Mouse (Mus musculus) limb, embryonic 13.5 days (tissue): ENCODE results near the gene Pagr1a. TPM values are rescaled to one million over a fixed set of nuclear protein-coding genes. Genes with fewer than 3 reads are reported as not detected.
A peak's percentile ranks its signal among the peaks of the same experiment; 100 is the strongest.

ENCODE experiments used
- ATAC-seq: fragments of 200-750 bp; cut with Nextera tagmentation; 2 replicates; pipeline ENCODE4 v1.8.0; 2017; ENCODE audit warnings: low read depth, moderate number of reproducible peaks, moderate TSS enrichment; ENCODE audit not compliant: low FRiP score
- H3K27ac ChIP-seq: fragments of 300-500 bp; sonication (generic); 2 replicates; pipeline ENCODE4 v1.5.1; 2015; ENCODE audit warnings: inconsistent platforms, mild to moderate bottlenecking, moderate library complexity
- H3K27me3 ChIP-seq: fragments of 300-500 bp; sonication (generic); 2 replicates; pipeline ENCODE4 v1.6.1; 2015; ENCODE audit warnings: mild to moderate bottlenecking, inconsistent platforms
- H3K36me3 ChIP-seq: fragments of 300-500 bp; sonication (generic); 2 replicates; pipeline ENCODE4 v1.6.1; 2015; ENCODE audit warnings: inconsistent platforms, mild to moderate bottlenecking, moderate library complexity
- H3K4me1 ChIP-seq: fragments of 300-500 bp; sonication (generic); 2 replicates; pipeline ENCODE4 v1.6.1; 2015; ENCODE audit warnings: inconsistent platforms
- H3K4me2 ChIP-seq: fragments of 300-500 bp; sonication (generic); replicated peaks from 2 replicates; pipeline ENCODE4 v1.6.1; 2015; ENCODE audit warnings: inconsistent platforms, mild to moderate bottlenecking, moderate library complexity
- H3K4me3 ChIP-seq: fragments of 300-500 bp; sonication (generic); 2 replicates; pipeline ENCODE4 v1.5.1; 2015; ENCODE audit warnings: moderate library complexity, mild to moderate bottlenecking, inconsistent platforms
- H3K9ac ChIP-seq: fragments of 300-500 bp; sonication (generic); 2 replicates; pipeline ENCODE4 v1.6.1; 2015; ENCODE audit warnings: mild to moderate bottlenecking, inconsistent platforms
- H3K9me3 ChIP-seq: fragments of 300-500 bp; sonication (generic); 2 replicates; pipeline ENCODE4 v1.6.1; 2016; ENCODE audit warnings: inconsistent platforms
- WGBS: fragments of 180-500 bp; shearing (Covaris S2); methylation state at CpG from one replicate; pipeline ENCODE4 v1.1.7; 2015; 5-methylcytosine and 5-hydroxymethylcytosine counted together
- microRNA-seq: library from miRNA; unstranded; fragments of <30 nt; microRNA quantifications from one replicate; pipeline ENCODE4, GENCODE M21; 2016
- polyA plus RNA-seq: library from polyadenylated mRNA; unstranded; fragments of >200 nt; fragmentation: Nextera tagmentation; extraction: Ambion mirVana; gene quantifications from 2 replicates; pipeline ENCODE4 v1.2.1, GENCODE M21; 2015

Pagr1a gene
- polyA plus RNA-seq, 1 experiment from 2014 or later: 48.2 TPM

GRCm38 (mm10) chr7:126982054-126982453 lies 35.1 kb downstream of the Pagr1a start:
- H3K9ac ChIP-seq: no peak overlapping the region
- peaks cover 41% of the 10 kb centered on the region for H3K36me3 ChIP-seq
- H3K9me3 ChIP-seq: no peaks in the 10 kb centered on the region
- no peak overlapping the region for H3K4me3 ChIP-seq
- 88% methylated on average over 4 of the region's 4 CpGs for WGBS
- no peak for ATAC-seq
- H3K4me1 ChIP-seq: peaks cover 12% of the 10 kb centered on the region
- H3K4me2 ChIP-seq: no peak overlapping the region
- no peaks in the 10 kb centered on the region for H3K27me3 ChIP-seq
- no peak overlapping the region for H3K27ac ChIP-seq

- 94% methylated on average over 2 of the region's 2 CpGs for WGBS
- peaks cover 41% of the 10 kb centered on the region for H3K36me3 ChIP-seq
- no peak overlapping the region for H3K4me2 ChIP-seq
- no peaks in the 10 kb centered on the region for H3K27me3 ChIP-seq
- H3K9me3 ChIP-seq: no peaks in the 10 kb centered on the region
- no peak for ATAC-seq
- peaks cover 15% of the 10 kb centered on the region for H3K4me1 ChIP-seq
- H3K27ac ChIP-seq: no peak overlapping the region
- H3K4me3 ChIP-seq: no peak overlapping the region
- no peak overlapping the region for H3K9ac ChIP-seq
Measured at GRCm38 (mm10) chr7:126981601-126982000, 35.6 kb downstream of the Pagr1a start.

DNA sequence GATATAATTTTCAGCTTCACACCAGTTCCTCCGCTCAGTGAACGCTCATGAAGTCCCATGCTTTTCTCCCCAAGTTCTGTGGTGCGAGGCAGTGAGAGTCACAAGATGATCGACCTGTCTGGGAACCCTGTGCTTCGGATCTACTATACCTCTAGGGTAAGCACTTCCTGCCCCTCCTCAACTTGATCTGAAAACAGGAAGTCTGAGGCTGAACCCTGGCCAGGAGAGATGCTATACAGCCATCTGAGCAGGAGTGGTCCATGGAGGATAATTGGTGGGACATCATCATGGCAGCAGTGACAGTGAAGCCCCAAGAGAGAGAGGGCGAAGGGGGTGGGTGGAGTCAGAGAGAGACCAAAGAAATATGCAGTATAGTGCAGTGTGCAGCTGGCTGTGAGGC lies 38.3 kb downstream of the Pagr1a start:
- peaks cover 41% of the 10 kb centered on the region for H3K36me3 ChIP-seq
- 95% methylated on average over 6 of the region's 6 CpGs for WGBS
- no peak for ATAC-seq

GRCm38 (mm10) chr7:126976878-126977459 lies 40.2 kb downstream of the Pagr1a start:
- Histone ChIP-seq H3K4me2 (peak overlapping the region; percentile 77), H3K36me3 (peaks cover 38% of the 10 kb centered on the region), H3K9me3 (no peaks in the 10 kb centered on the region), H3K4me3 (peak overlapping the region; percentile 98), H3K9ac (peak overlapping the region; percentile 99), H3K27ac (peak overlapping the region; percentile 84; the same call in 1 of the 2 replicates), H3K27me3 (no peaks in the 10 kb centered on the region), H3K4me1 (peaks cover 15% of the 10 kb centered on the region)
- ATAC-seq: no peak
- 29% methylated on average over 14 of the region's 14 CpGs for WGBS

More for the DNA sequence above, 38.3 kb downstream of the Pagr1a start:
- Histone ChIP-seq H3K4me2 (no peak overlapping the region), H3K27ac (no peak overlapping the region), H3K27me3 (no peaks in the 10 kb centered on the region), H3K9ac (no peak overlapping the region), H3K9me3 (no peaks in the 10 kb centered on the region), H3K4me1 (peaks cover 15% of the 10 kb centered on the region), H3K4me3 (no peak overlapping the region)

- peaks cover 32% of the 10 kb centered on the region for H3K36me3 ChIP-seq
- H3K4me3 ChIP-seq: peak within 1 kb of the TSS; percentile 98
- no peaks in the 10 kb centered on the region for H3K27me3 ChIP-seq
- H3K4me2 ChIP-seq: peak within 1 kb of the TSS; percentile 77
- no peaks in the 10 kb centered on the region for H3K9me3 ChIP-seq
- H3K9ac ChIP-seq: peak within 1 kb of the TSS; percentile 99
- peak within 1 kb of the TSS; percentile 84 for H3K27ac ChIP-seq
- under 1% methylated on average over 55 of the region's 55 CpGs for WGBS
- peaks cover 15% of the 10 kb centered on the region for H3K4me1 ChIP-seq
- ATAC-seq: peak; percentile 97
Measured at GRCm38 (mm10) chr7:126975950-126976866, 40.9 kb downstream of the Pagr1a start, which contains the start of gene Cdiptos. Cdiptos (minus strand) TSS chr7:126976098.

- peaks cover 15% of the 10 kb centered on the region for H3K4me1 ChIP-seq
- H3K4me3 ChIP-seq: peak within 1 kb of the TSS; percentile 98
- no peak for ATAC-seq
- H3K27ac ChIP-seq: peak within 1 kb of the TSS; percentile 84
- H3K9ac ChIP-seq: peak within 1 kb of the TSS; percentile 99
- peaks cover 27% of the 10 kb centered on the region for H3K36me3 ChIP-seq
- peak within 1 kb of the TSS; percentile 77 for H3K4me2 ChIP-seq
- H3K9me3 ChIP-seq: no peaks in the 10 kb centered on the region
- no peaks in the 10 kb centered on the region for H3K27me3 ChIP-seq
- WGBS: 0% methylated on average over 1 of the region's 1 CpGs
Measured at GRCm38 (mm10) chr7:126975893-126975949, 41.4 kb downstream of the Pagr1a start, which contains the start of gene Cdipt. Cdipt (plus strand) TSS chr7:126975914.

DNA sequence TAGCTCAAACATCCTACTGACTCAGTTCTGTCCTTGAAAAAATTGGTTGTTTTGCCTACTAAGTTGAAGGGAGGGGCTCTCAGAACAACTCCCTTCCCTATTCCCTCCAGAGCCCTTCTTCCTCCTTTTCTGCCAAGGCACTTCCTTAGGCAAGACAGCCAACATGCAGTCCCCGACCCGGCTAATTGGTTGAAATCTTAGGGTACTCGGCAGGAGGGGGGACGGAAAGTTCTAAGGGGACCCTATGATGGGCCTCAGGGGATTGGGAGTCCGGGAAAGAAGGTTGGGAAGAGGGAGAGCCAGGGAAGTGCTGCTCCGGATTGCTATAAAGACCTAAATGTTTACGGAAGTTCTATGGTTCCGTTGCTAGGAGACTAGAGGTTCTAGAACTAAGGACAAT lies 41.7 kb downstream of the Pagr1a start:
- Histone ChIP-seq H3K9me3 (no peaks in the 10 kb centered on the region), H3K27me3 (no peaks in the 10 kb centered on the region), H3K36me3 (peaks cover 26% of the 10 kb centered on the region), H3K27ac (no peak overlapping the region), H3K4me1 (peaks cover 15% of the 10 kb centered on the region), H3K9ac (peak overlapping the region; percentile 43), H3K4me2 (peak overlapping the region; percentile 77), H3K4me3 (peak overlapping the region; percentile 98)
- 9% methylated on average over 8 of the region's 8 CpGs for WGBS
- ATAC-seq: no peak

- H3K27ac ChIP-seq: no peak overlapping the region
- H3K36me3 ChIP-seq: no peaks in the 10 kb centered on the region
- no peak overlapping the region for H3K4me3 ChIP-seq
- H3K9me3 ChIP-seq: no peaks in the 10 kb centered on the region
- 59% methylated on average over 5 of the region's 6 CpGs for WGBS
- peaks cover 22% of the 10 kb centered on the region for H3K27me3 ChIP-seq
- peaks cover 7% of the 10 kb centered on the region; the same call in 1 of the 2 replicates for H3K4me1 ChIP-seq
- H3K4me2 ChIP-seq: no peak overlapping the region
- ATAC-seq: no peak
- 0 out of 2 replicates have a peak overlapping the region, but pooled peaks have one; percentile 19 for H3K9ac ChIP-seq
Measured at GRCm38 (mm10) chr7:126967361-126967760, 49.8 kb downstream of the Pagr1a start.

DNA sequence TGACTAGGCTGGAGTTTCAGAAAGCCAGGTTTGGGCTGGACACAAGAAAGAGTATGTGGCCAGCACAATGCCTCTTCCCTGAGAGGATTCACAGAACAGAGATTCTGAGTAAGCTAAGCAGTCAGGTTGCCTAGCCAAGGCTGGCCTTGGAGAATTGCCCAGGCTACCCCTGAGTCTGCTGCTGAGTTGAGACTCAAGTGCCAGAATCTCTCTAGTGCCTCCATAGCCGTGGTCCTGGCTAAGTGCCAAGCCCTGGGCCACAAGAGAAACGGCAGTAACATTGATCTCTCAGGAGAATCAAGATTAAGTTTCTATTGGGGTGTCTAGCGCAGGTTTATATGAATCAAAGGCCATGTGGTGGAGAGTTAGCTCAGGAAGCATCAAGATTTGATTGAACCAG lies 51.6 kb downstream of the Pagr1a start:
- no peak overlapping the region for H3K27ac ChIP-seq
- no peak overlapping the region for H3K4me3 ChIP-seq
- H3K36me3 ChIP-seq: no peaks in the 10 kb centered on the region
- peaks cover 7% of the 10 kb centered on the region; the same call in 1 of the 2 replicates for H3K4me1 ChIP-seq
- no peak overlapping the region for H3K9ac ChIP-seq
- no peak overlapping the region for H3K4me2 ChIP-seq
- H3K27me3 ChIP-seq: peaks cover 32% of the 10 kb centered on the region
- WGBS: 65% methylated on average over 3 of the region's 3 CpGs
- no peak for ATAC-seq
- no peaks in the 10 kb centered on the region for H3K9me3 ChIP-seq

Small RNAs within 50 kb of the gene (microRNA-seq; reads per million reads assigned to microRNA genes)
- gene Gm44343: not detected

Other genes with a start within 250 kb of the Pagr1a start
- 114 and 121 TPM in 2 replicates for gene Ypel3, start 240.4 kb downstream of the Pagr1a start, polyA plus RNA-seq
- 0.53 and 0.64 TPM in 2 replicates for gene Tbx6, start 235.9 kb downstream of the Pagr1a start, polyA plus RNA-seq
- gene Ppp4c, start 224.9 kb downstream of the Pagr1a start, polyA plus RNA-seq: 287 and 322 TPM in 2 replicates
- 0.18 and 0.52 TPM in 2 replicates for gene Fam57b, start 219.7 kb downstream of the Pagr1a start, polyA plus RNA-seq
- not detected in 2 replicates for gene 4930451I11Rik, start 185.7 kb downstream of the Pagr1a start, polyA plus RNA-seq
- 1.5 and 1.9 TPM in 2 replicates for gene Doc2a, start 169.9 kb downstream of the Pagr1a start, polyA plus RNA-seq
- 39.8 and 48.3 TPM in 2 replicates for gene Hirip3, start 155.4 kb downstream of the Pagr1a start, polyA plus RNA-seq
- 96.8 and 108 TPM in 2 replicates for gene Ino80e, start 155.0 kb downstream of the Pagr1a start, polyA plus RNA-seq
- gene Taok2, start 132.6 kb downstream of the Pagr1a start, polyA plus RNA-seq: 54.4 and 57.2 TPM in 2 replicates
- 24.5 and 27.0 TPM in 2 replicates for gene Tmem219, start 94.4 kb downstream of the Pagr1a start, polyA plus RNA-seq
- 16.9 and 17.2 TPM in 2 replicates for gene Kctd13, start 88.5 kb downstream of the Pagr1a start, polyA plus RNA-seq
- 0.20 TPM in 1 of 2 replicates, not detected in the other for gene Asphd1, start 67.8 kb downstream of the Pagr1a start, polyA plus RNA-seq
- 0.33 and 0.66 TPM in 2 replicates for gene Sez6l2, start 66.8 kb downstream of the Pagr1a start, polyA plus RNA-seq
- 97.1 and 105 TPM in 2 replicates for gene Cdipt, start 41.4 kb downstream of the Pagr1a start, polyA plus RNA-seq
- 0.65 and 1.9 TPM in 2 replicates for gene Cdiptos, start 41.3 kb downstream of the Pagr1a start, polyA plus RNA-seq
- gene Mvp, start 2.7 kb downstream of the Pagr1a start, polyA plus RNA-seq: 5.5 and 5.6 TPM in 2 replicates
- gene Pagr1b, start 868 bp downstream of the Pagr1a start, polyA plus RNA-seq: 0.31 TPM in 1 of 2 replicates, not detected in the other
- gene Gm42742, start 3.7 kb upstream of the Pagr1a start, polyA plus RNA-seq: 52.2 and 64.8 TPM in 2 replicates
- gene Prrt2, start 3.9 kb upstream of the Pagr1a start, polyA plus RNA-seq: 6.9 and 10.4 TPM in 2 replicates
- gene Maz, start 9.7 kb upstream of the Pagr1a start, polyA plus RNA-seq: 61.9 and 64.6 TPM in 2 replicates
- gene Kif22, start 25.1 kb upstream of the Pagr1a start, polyA plus RNA-seq: 113 and 118 TPM in 2 replicates
- gene Zg16, start 70.0 kb upstream of the Pagr1a start, polyA plus RNA-seq: not detected in 2 replicates
- gene AI467606, start 74.0 kb upstream of the Pagr1a start, polyA plus RNA-seq: 2.6 and 2.7 TPM in 2 replicates
- 3.1 and 3.4 TPM in 2 replicates for gene Qprt, start 104.9 kb upstream of the Pagr1a start, polyA plus RNA-seq
- gene Spn, start 120.5 kb upstream of the Pagr1a start, polyA plus RNA-seq: 0.25 and 0.34 TPM in 2 replicates
- gene Cd2bp2, start 178.7 kb upstream of the Pagr1a start, polyA plus RNA-seq: 72.2 and 72.4 TPM in 2 replicates
- 31.7 and 34.8 TPM in 2 replicates for gene Tbc1d10b, start 191.1 kb upstream of the Pagr1a start, polyA plus RNA-seq
- gene Mylpf, start 191.5 kb upstream of the Pagr1a start, polyA plus RNA-seq: 350 and 353 TPM in 2 replicates
- gene Zfp553, start 215.7 kb upstream of the Pagr1a start, polyA plus RNA-seq: 51.8 and 52.1 TPM in 2 replicates
- gene Sept1, start 215.8 kb upstream of the Pagr1a start, polyA plus RNA-seq: 23.5 and 27.9 TPM in 2 replicates
- 75.1 and 82.7 TPM in 2 replicates for gene Zfp771, start 226.9 kb upstream of the Pagr1a start, polyA plus RNA-seq
- 172 and 176 TPM in 2 replicates for gene Dctpp1, start 243.4 kb upstream of the Pagr1a start, polyA plus RNA-seq